Mouse (Mus musculus) embryonic facial prominence, embryonic 11.5 days (tissue): Measurements from ENCODE around the gene Bbs1. TPM values are rescaled to one million over a fixed set of nuclear protein-coding genes. Genes with fewer than 3 reads are reported as not detected.

ENCODE experiments used
- ATAC-seq: fragments of 200-750 bp; cut with Nextera tagmentation; replicated peaks from 2 replicates; pipeline ENCODE4 v1.8.0; 2017; ENCODE audit warnings: low read depth; ENCODE audit not compliant: insufficient number of reproducible peaks, low FRiP score, low TSS enrichment
- DNase-seq: peaks from one replicate; pipeline ENCODE4 v3.0.0-alpha.2; 2015; ENCODE audit warnings: low spot score
- H3K27ac ChIP-seq: fragments of 300-500 bp; sonication (generic); replicated peaks from 2 replicates; pipeline ENCODE4 v1.5.1; 2014; ENCODE audit warnings: mild to moderate bottlenecking, low read depth, low read length, control low read depth
- H3K27me3 ChIP-seq: fragments of 300-500 bp; sonication (generic); 2 replicates; pipeline ENCODE4 v1.6.1; 2014; ENCODE audit warnings: mild to moderate bottlenecking, low read length, moderate library complexity, mixed read lengths; ENCODE audit not compliant: control insufficient read depth, insufficient read depth
- H3K36me3 ChIP-seq: fragments of 300-500 bp; sonication (generic); replicated peaks from 2 replicates; pipeline ENCODE4 v1.6.1; 2014; ENCODE audit warnings: low read depth, mild to moderate bottlenecking, low read length, moderate library complexity, mixed read lengths; ENCODE audit not compliant: control insufficient read depth, insufficient read depth
- H3K4me1 ChIP-seq: fragments of 300-500 bp; sonication (generic); 2 replicates; pipeline ENCODE4 v1.6.1; 2014; ENCODE audit warnings: low read length, mixed read lengths; ENCODE audit not compliant: control insufficient read depth, insufficient read depth
- H3K4me2 ChIP-seq: fragments of 300-500 bp; sonication (generic); 2 replicates; pipeline ENCODE4 v1.6.1; 2014; ENCODE audit warnings: low read depth, mild to moderate bottlenecking, control low read depth, low read length, moderate library complexity
- H3K4me3 ChIP-seq: fragments of 300-500 bp; sonication (generic); 2 replicates; pipeline ENCODE4 v1.5.1; 2014; ENCODE audit warnings: low read depth, low read length, control low read depth
- H3K9ac ChIP-seq: fragments of 300-500 bp; sonication (generic); replicated peaks from 2 replicates; pipeline ENCODE4 v1.6.1; 2014; ENCODE audit warnings: mild to moderate bottlenecking, control low read depth, low read length
- H3K9me3 ChIP-seq: fragments of 300-500 bp; sonication (generic); replicated peaks from 2 replicates; pipeline ENCODE4 v1.6.1; 2016; ENCODE audit warnings: mild to moderate bottlenecking, low read length, inconsistent platforms, mixed read lengths; ENCODE audit not compliant: control insufficient read depth
- WGBS: fragments of 180-500 bp; shearing (Covaris S2); extraction: QIAGEN DNeasy Blood & Tissue Kit; methylation state at CpG from one replicate; pipeline ENCODE4 v1.1.7; 2014; 5-methylcytosine and 5-hydroxymethylcytosine counted together
- polyA plus RNA-seq: library from polyadenylated mRNA; unstranded; fragments of >200 nt; fragmentation: Nextera tagmentation; extraction: Ambion mirVana; gene quantifications from 2 replicates; pipeline ENCODE4 v1.2.1, GENCODE M21; 2014

The Bbs1 gene
- polyA plus RNA-seq, 1 experiment from 2014 or later: 4.8 TPM

- peak; percentile 50 for DNase-seq
Measured at GRCm38 (mm10) chr19:4908107-4908506, 1.7 kb upstream of the Bbs1 start.

GRCm38 (mm10) chr19:4899888-4900287 lies 6.5 kb downstream of the Bbs1 start:
- H3K4me2 ChIP-seq: no peak overlapping the region
- DNase-seq (no peak), ATAC-seq (no peak)
- no peak overlapping the region for H3K4me3 ChIP-seq
- 92% methylated on average over 3 of the region's 3 CpGs for WGBS
- no peak overlapping the region for H3K27ac ChIP-seq
- no peaks in the 10 kb centered on the region for H3K27me3 ChIP-seq
- H3K4me1 ChIP-seq: no peaks in the 10 kb centered on the region
- no peak overlapping the region for H3K9ac ChIP-seq
- H3K36me3 ChIP-seq: no peaks in the 10 kb centered on the region
- no peaks in the 10 kb centered on the region for H3K9me3 ChIP-seq

More at GRCm38 (mm10) chr19:4908107-4908506, 1.7 kb upstream of the Bbs1 start:
- H3K9ac ChIP-seq: no peak overlapping the region
- ATAC-seq: no peak
- no peak overlapping the region for H3K4me2 ChIP-seq
- no peaks in the 10 kb centered on the region for H3K9me3 ChIP-seq
- no peak overlapping the region for H3K27ac ChIP-seq
- no peak overlapping the region for H3K4me3 ChIP-seq
- WGBS: 78% methylated on average over 4 of the region's 4 CpGs
- no peaks in the 10 kb centered on the region for H3K4me1 ChIP-seq
- H3K36me3 ChIP-seq: peaks cover 9% of the 10 kb centered on the region; the same call in 1 of the 2 replicates
- no peaks in the 10 kb centered on the region for H3K27me3 ChIP-seq

GRCm38 (mm10) chr19:4898972-4899371 lies 7.5 kb downstream of the Bbs1 start:
- H3K27ac ChIP-seq: no peak overlapping the region
- WGBS: 67% methylated on average over 9 of the region's 9 CpGs
- H3K9me3 ChIP-seq: no peaks in the 10 kb centered on the region
- no peak overlapping the region for H3K4me2 ChIP-seq
- H3K27me3 ChIP-seq: no peaks in the 10 kb centered on the region
- H3K4me1 ChIP-seq: no peaks in the 10 kb centered on the region
- DNase-seq: no peak
- H3K4me3 ChIP-seq: no peak overlapping the region
- no peak for ATAC-seq
- no peak overlapping the region for H3K9ac ChIP-seq
- H3K36me3 ChIP-seq: no peaks in the 10 kb centered on the region

GRCm38 (mm10) chr19:4896780-4897520 lies 9.5 kb downstream of the Bbs1 start:
- Histone ChIP-seq H3K27ac (no peak overlapping the region), H3K4me2 (no peak overlapping the region), H3K36me3 (no peaks in the 10 kb centered on the region), H3K9me3 (no peaks in the 10 kb centered on the region), H3K9ac (no peak overlapping the region), H3K27me3 (no peaks in the 10 kb centered on the region), H3K4me3 (no peak overlapping the region), H3K4me1 (no peaks in the 10 kb centered on the region)
- ATAC-seq (no peak), DNase-seq (no peak)
- WGBS: 49% methylated on average over 21 of the region's 21 CpGs

- ATAC-seq (no peak), DNase-seq (no peak)
- Histone ChIP-seq H3K4me2 (no peak overlapping the region), H3K4me1 (no peaks in the 10 kb centered on the region), H3K27me3 (no peaks in the 10 kb centered on the region), H3K27ac (no peak overlapping the region), H3K36me3 (no peaks in the 10 kb centered on the region), H3K4me3 (no peak overlapping the region), H3K9me3 (no peaks in the 10 kb centered on the region), H3K9ac (no peak overlapping the region)
- 80% methylated on average over 3 of the region's 3 CpGs for WGBS
Measured at GRCm38 (mm10) chr19:4891798-4892197, 14.6 kb downstream of the Bbs1 start.

- ATAC-seq (no peak), DNase-seq (no peak)
- H3K36me3 ChIP-seq: no peaks in the 10 kb centered on the region
- WGBS: 86% methylated on average over 10 of the region's 10 CpGs
- no peaks in the 10 kb centered on the region for H3K9me3 ChIP-seq
- H3K27ac ChIP-seq: no peak overlapping the region
- no peak overlapping the region for H3K9ac ChIP-seq
- H3K4me1 ChIP-seq: no peaks in the 10 kb centered on the region
- H3K4me2 ChIP-seq: no peak overlapping the region
- H3K27me3 ChIP-seq: no peaks in the 10 kb centered on the region
- H3K4me3 ChIP-seq: no peak overlapping the region
Measured at GRCm38 (mm10) chr19:4889791-4890190, 16.6 kb downstream of the Bbs1 start.

- ATAC-seq: no peak
- no peak overlapping the region for H3K9ac ChIP-seq
- no peak for DNase-seq
- no peaks in the 10 kb centered on the region for H3K9me3 ChIP-seq
- H3K27ac ChIP-seq: no peak overlapping the region
- no peaks in the 10 kb centered on the region for H3K27me3 ChIP-seq
- H3K4me3 ChIP-seq: no peak overlapping the region
- no peaks in the 10 kb centered on the region for H3K36me3 ChIP-seq
- H3K4me2 ChIP-seq: no peak overlapping the region
- no peaks in the 10 kb centered on the region for H3K4me1 ChIP-seq
- 75% methylated on average over 4 of the region's 4 CpGs for WGBS
Measured at GRCm38 (mm10) chr19:4883961-4884360, 22.5 kb downstream of the Bbs1 start.

- Histone ChIP-seq H3K27ac (no peak overlapping the region), H3K4me2 (peak overlapping the region; percentile 96), H3K36me3 (no peaks in the 10 kb centered on the region), H3K4me3 (peak overlapping the region; percentile 91), H3K27me3 (no peaks in the 10 kb centered on the region), H3K9me3 (no peaks in the 10 kb centered on the region), H3K9ac (no peak overlapping the region; the same call in 1 of the 2 replicates), H3K4me1 (no peaks in the 10 kb centered on the region; the same call in 1 of the 2 replicates)
- no peak for DNase-seq
- no peak for ATAC-seq
- WGBS: 49% methylated on average over 10 of the region's 10 CpGs
Measured at GRCm38 (mm10) chr19:4879324-4879703, 27.1 kb downstream of the Bbs1 start.
